Mouse (Mus musculus) forebrain, embryonic 13.5 days (tissue): ENCODE measurements at regions not wholly inside any gene's neighbourhood (a gene's known extent, or its start where the extent isn't known, plus 50 kb on each side); places are given as distances from the start of the nearest gene placed in this dataset.

Experiments
- ATAC-seq: fragments of 200-750 bp; cut with Nextera tagmentation; 2 replicates; pipeline ENCODE4 v1.8.0; 2017
- H3K27ac ChIP-seq: fragments of 300-500 bp; sonication (generic); 2 replicates; pipeline ENCODE4 v1.5.1; 2015; ENCODE audit warnings: inconsistent platforms, mild to moderate bottlenecking, moderate library complexity
- H3K27me3 ChIP-seq: fragments of 300-500 bp; sonication (generic); 2 replicates; pipeline ENCODE4 v1.6.1; 2015; ENCODE audit warnings: mild to moderate bottlenecking, inconsistent platforms
- H3K36me3 ChIP-seq: fragments of 300-500 bp; sonication (generic); 2 replicates; pipeline ENCODE4 v1.6.1; 2015; ENCODE audit warnings: mild to moderate bottlenecking, inconsistent platforms; ENCODE audit not compliant: poor library complexity, severe bottlenecking
- H3K4me1 ChIP-seq: fragments of 300-500 bp; sonication (generic); 2 replicates; pipeline ENCODE4 v1.6.1; 2015; ENCODE audit warnings: inconsistent platforms
- H3K4me2 ChIP-seq: fragments of 300-500 bp; sonication (generic); 2 replicates; pipeline ENCODE4 v1.6.1; 2015; ENCODE audit warnings: inconsistent platforms, mild to moderate bottlenecking, moderate library complexity
- H3K4me3 ChIP-seq: fragments of 300-500 bp; sonication (generic); 2 replicates; pipeline ENCODE4 v1.5.1; 2015; ENCODE audit warnings: mild to moderate bottlenecking, inconsistent platforms
- H3K9ac ChIP-seq: fragments of 300-500 bp; sonication (generic); 2 replicates; pipeline ENCODE4 v1.6.1; 2015; ENCODE audit warnings: mild to moderate bottlenecking, inconsistent platforms
- H3K9me3 ChIP-seq: fragments of 300-500 bp; sonication (generic); replicated peaks from 2 replicates; pipeline ENCODE4 v1.6.1; 2016; ENCODE audit warnings: inconsistent platforms
- WGBS: fragments of 180-500 bp; shearing (Covaris S2); methylation state at CpG from one replicate; pipeline ENCODE4 v1.1.7; 2015; 5-methylcytosine and 5-hydroxymethylcytosine counted together

DNA sequence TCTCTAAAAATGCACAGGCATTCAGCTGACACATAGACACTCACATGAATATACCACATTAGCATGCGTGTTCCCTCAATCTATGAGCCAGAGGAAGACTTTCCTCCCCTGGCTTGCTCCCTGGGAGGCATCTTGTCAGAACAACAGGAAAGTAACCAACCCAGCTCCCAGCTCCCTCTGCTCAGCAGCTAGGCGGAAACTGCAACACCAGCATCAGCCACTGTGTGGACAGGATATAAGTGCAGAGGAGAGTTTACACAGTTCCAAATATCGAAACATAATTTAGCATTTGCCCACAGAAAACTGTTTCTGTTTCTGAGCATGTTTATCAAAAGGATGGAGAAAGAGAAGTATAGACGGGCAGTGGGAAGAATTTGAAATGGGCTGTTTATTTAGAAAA, 148.3 kb upstream of the Usp24 start:
- Histone ChIP-seq H3K9ac (no peak overlapping the region), H3K36me3 (no peaks in the 10 kb centered on the region), H3K27ac (no peak overlapping the region), H3K4me3 (no peak overlapping the region), H3K9me3 (0 out of 2 replicates have a peak, but pooled peaks cover 3% of the 10 kb centered on the region), H3K4me2 (no peak overlapping the region), H3K27me3 (no peaks in the 10 kb centered on the region), H3K4me1 (no peaks in the 10 kb centered on the region)
- no peak for ATAC-seq
- WGBS: 83% methylated on average over 4 of the region's 4 CpGs

DNA sequence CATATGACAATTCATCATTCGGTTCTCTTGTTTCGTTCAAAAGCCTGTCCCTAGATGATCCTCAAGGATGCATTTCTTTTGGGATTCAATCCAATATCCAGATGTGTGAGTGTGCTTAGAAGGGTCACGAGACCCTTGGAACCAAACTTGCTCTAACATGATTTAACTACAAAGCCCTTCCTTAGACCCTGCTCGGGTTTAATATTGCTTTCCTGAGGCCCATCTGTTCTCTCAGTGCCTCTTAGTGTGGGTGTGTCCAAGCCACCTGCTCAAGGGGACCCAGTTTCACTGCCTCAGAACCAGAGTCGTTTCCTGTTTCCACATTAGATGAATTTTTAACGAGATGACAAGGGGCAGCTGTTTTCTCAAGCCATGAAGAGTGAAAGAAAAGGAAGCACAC, 147.3 kb upstream of the Usp24 start:
- 85% methylated on average over 6 of the region's 6 CpGs for WGBS

DNA sequence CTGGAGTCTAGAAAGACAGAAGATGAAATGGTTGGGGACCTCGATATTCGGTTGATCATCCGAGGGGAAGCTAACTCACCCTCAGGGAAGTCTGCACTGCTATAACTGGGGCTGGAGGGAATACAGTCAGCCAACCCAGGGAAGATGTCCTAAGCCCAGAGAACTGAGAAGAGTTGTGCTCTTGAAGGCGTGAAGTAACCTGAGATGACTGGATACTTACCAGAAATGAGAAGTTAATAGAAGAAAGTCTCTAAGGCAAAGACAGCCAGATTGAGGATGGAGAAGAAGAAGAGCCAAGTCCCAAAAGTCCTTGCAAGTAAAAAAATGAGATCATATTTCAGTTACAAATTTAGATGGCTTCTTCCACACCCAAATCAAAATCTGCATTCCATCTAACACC, 146.5 kb upstream of the Usp24 start:
- Histone ChIP-seq H3K4me2 (no peak overlapping the region), H3K4me3 (no peak overlapping the region), H3K27me3 (no peaks in the 10 kb centered on the region), H3K36me3 (no peaks in the 10 kb centered on the region), H3K9ac (no peak overlapping the region), H3K4me1 (no peaks in the 10 kb centered on the region), H3K27ac (no peak overlapping the region), H3K9me3 (0 out of 2 replicates have a peak, but pooled peaks cover 3% of the 10 kb centered on the region)
- ATAC-seq: no peak
- WGBS: 92% methylated on average over 4 of the region's 4 CpGs

More for the DNA sequence above, 147.3 kb upstream of the Usp24 start:
- no peaks in the 10 kb centered on the region for H3K27me3 ChIP-seq
- no peaks in the 10 kb centered on the region for H3K36me3 ChIP-seq
- no peak overlapping the region for H3K27ac ChIP-seq
- no peak for ATAC-seq
- no peak overlapping the region for H3K4me2 ChIP-seq
- H3K4me3 ChIP-seq: no peak overlapping the region
- no peak overlapping the region for H3K9ac ChIP-seq
- H3K4me1 ChIP-seq: no peaks in the 10 kb centered on the region
- H3K9me3 ChIP-seq: 0 out of 2 replicates have a peak, but pooled peaks cover 3% of the 10 kb centered on the region

DNA sequence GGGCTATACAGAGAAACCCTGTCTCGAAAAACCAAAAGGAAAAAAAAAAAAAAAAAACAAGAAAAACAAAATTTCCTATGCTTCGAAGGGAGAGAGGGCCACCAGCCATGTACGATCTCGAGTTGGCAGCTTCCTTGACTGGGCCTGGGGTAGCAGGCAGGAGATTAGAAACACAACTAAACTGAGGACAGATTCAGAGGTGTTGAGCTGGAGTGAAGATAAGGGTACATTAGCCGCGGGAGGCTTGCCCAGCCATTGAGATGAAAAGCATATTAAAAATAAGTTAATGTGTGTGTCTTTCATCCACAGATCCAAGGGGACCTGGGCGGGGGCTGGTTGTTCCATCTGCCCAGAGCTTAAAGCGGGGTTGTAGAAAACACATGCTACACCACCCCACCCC, 145.3 kb upstream of the Usp24 start:
- 85% methylated on average over 8 of the region's 8 CpGs for WGBS
- Histone ChIP-seq H3K9me3 (0 out of 2 replicates have a peak, but pooled peaks cover 3% of the 10 kb centered on the region), H3K4me2 (no peak overlapping the region), H3K27ac (no peak overlapping the region), H3K9ac (no peak overlapping the region), H3K4me3 (no peak overlapping the region), H3K27me3 (no peaks in the 10 kb centered on the region), H3K36me3 (no peaks in the 10 kb centered on the region), H3K4me1 (no peaks in the 10 kb centered on the region)
- ATAC-seq: no peak

DNA sequence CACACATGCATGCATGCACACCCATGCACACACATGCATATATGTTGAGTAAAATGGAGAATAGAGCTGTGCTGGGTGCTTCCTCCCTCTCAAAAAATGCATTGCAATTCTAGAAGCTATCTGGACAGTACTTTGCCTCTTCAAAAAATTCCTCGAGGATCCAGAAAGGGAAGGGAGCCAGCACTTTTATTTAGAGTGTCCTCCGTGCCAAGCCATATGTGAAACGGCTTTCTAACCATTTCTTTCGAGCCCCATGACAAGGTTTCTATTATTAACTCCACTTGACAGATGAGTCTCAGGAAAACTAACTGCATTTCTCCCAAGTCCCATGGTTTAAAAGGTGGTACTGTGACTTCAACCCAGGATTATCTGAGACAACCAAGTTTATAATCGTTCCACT, 140.7 kb upstream of the Usp24 start:
- Histone ChIP-seq H3K4me2 (no peak overlapping the region), H3K4me1 (no peaks in the 10 kb centered on the region), H3K4me3 (no peak overlapping the region), H3K27me3 (no peaks in the 10 kb centered on the region), H3K9me3 (no peaks in the 10 kb centered on the region), H3K36me3 (no peaks in the 10 kb centered on the region), H3K9ac (no peak overlapping the region), H3K27ac (no peak overlapping the region)
- 72% methylated on average over 5 of the region's 5 CpGs for WGBS
- no peak for ATAC-seq

DNA sequence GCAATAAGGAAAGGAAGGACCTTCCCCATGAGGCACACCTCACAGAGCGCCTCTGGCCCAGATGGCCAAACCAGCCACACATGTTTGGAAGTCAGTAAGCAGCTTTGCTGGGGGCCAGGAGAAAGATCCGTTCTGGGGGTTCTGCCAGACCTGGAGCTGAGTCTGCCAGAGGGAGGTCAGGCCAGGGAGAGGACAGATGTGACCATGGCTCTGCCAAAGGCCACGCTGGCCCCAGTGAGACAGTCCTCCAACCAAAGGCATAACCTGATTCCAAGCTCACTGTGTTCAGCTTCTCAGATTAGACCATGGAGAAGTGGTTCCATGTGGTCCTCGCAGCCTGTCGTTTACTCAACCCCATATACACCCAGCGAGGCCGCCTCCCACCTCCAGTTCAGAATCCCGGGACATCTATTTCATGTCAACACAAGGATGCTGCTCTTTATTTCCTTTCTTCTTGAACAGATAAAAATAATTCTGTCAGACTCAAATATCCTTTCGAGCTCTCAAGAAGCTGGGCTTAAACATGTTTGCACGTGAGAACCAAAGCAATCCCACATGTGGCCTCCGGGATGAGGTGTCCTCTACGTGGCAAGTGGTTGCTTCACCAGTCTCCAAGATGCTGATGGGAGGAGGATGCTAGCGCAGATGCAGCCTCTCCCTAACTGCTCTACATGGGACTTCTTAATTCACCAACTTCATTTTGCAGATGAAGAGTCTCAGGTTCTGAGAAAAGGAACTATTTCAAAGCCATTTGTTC, 130.1 kb upstream of the Usp24 start:
- H3K4me3 ChIP-seq: no peak overlapping the region
- H3K27ac ChIP-seq: no peak overlapping the region
- H3K9ac ChIP-seq: no peak overlapping the region
- H3K36me3 ChIP-seq: no peaks in the 10 kb centered on the region
- H3K9me3 ChIP-seq: no peaks in the 10 kb centered on the region
- no peak for ATAC-seq
- no peak overlapping the region for H3K4me2 ChIP-seq
- H3K4me1 ChIP-seq: no peaks in the 10 kb centered on the region
- no peaks in the 10 kb centered on the region for H3K27me3 ChIP-seq
- WGBS: 90% methylated on average over 13 of the region's 13 CpGs

DNA sequence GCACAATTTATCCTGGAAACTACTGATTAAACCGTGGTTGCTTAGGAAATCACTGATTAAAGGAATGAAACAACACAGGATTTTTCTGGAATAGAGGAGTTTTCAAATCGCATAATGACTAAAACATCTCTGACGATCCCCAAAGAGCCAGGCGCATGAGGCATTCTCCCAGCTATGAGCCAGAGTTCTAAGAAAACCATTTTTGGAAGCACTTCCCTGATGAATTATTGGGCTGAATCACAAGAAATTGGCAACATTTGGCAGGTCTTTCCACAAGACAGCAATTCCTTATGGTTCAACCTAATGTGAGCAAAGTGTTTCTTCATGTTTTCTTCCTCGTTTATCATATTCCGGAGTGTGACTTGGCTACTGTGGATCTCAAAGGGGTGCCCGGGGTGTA, 129.3 kb upstream of the Usp24 start:
- Histone ChIP-seq H3K9ac (no peak overlapping the region), H3K9me3 (no peaks in the 10 kb centered on the region), H3K4me1 (no peaks in the 10 kb centered on the region), H3K4me3 (no peak overlapping the region), H3K27ac (no peak overlapping the region), H3K4me2 (no peak overlapping the region), H3K36me3 (no peaks in the 10 kb centered on the region), H3K27me3 (no peaks in the 10 kb centered on the region)
- ATAC-seq: no peak
- WGBS: 92% methylated on average over 7 of the region's 7 CpGs

DNA sequence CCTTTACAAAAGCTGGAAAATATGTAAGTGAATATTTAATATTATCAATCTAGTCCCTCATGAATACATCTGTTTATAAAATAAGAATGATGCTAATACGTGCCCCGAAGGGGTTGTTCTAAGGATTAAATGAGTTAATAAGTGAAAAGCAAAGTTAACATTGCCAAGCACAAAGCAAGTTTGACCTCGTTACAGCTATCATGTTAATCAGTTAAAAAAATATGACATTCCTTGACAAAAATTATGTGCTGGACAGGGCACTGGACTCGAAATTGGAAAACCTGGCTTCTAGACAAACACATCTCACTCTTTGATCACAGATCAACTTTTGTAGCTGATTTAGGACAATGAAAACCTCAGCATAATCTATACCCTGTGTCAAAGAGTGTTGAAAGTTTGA, 125.8 kb upstream of the Usp24 start:
- WGBS: 78% methylated on average over 4 of the region's 4 CpGs
- Histone ChIP-seq H3K4me3 (no peak overlapping the region), H3K36me3 (no peaks in the 10 kb centered on the region), H3K27me3 (no peaks in the 10 kb centered on the region), H3K9ac (no peak overlapping the region), H3K9me3 (no peaks in the 10 kb centered on the region), H3K4me2 (no peak overlapping the region), H3K4me1 (no peaks in the 10 kb centered on the region), H3K27ac (no peak overlapping the region)
- no peak for ATAC-seq

DNA sequence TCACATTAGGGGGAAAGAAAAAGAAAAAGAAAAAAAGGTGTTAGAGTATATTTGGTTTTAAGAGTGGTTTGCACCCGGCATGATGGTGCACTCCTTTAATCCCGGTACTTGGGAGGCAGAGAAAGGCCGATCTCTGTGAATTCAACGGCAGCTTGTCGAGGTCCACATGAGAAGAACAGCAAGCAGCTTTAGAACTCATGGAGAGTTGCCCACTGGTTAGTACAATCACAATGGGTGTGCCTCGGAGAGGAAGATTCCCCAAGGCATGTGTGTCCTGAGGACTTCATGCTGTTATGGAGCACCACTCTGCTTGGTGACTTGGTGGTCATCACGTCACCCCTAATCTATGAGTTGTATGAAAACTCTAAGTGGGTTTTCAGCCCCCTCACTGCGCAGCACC, 124.7 kb upstream of the Usp24 start:
- Histone ChIP-seq H3K36me3 (no peaks in the 10 kb centered on the region), H3K4me3 (no peak overlapping the region), H3K4me2 (no peak overlapping the region), H3K27ac (no peak overlapping the region), H3K9me3 (no peaks in the 10 kb centered on the region), H3K27me3 (no peaks in the 10 kb centered on the region), H3K9ac (no peak overlapping the region), H3K4me1 (no peaks in the 10 kb centered on the region)
- WGBS: 90% methylated on average over 8 of the region's 8 CpGs
- ATAC-seq: no peak

DNA sequence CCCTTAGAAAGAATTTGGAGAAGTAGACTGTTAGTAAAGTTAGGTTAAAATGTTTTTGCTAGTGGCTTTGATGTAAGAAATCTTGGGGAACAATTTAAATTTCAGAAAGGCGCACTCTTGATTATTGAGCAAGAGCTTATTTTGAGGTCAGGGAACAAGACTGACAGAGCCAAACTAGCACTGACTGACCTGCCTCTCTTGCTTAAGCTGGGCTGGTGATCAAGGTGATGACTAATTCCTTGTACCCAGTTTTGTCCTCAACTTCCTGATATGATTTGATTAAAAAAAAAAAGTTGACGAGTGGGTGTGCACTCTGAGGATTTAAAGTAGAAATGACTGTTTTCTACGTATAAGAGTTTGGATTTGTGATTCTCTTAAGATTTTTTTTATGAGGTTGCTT, 124.2 kb upstream of the Usp24 start:
- WGBS: 96% methylated on average over 3 of the region's 3 CpGs

DNA sequence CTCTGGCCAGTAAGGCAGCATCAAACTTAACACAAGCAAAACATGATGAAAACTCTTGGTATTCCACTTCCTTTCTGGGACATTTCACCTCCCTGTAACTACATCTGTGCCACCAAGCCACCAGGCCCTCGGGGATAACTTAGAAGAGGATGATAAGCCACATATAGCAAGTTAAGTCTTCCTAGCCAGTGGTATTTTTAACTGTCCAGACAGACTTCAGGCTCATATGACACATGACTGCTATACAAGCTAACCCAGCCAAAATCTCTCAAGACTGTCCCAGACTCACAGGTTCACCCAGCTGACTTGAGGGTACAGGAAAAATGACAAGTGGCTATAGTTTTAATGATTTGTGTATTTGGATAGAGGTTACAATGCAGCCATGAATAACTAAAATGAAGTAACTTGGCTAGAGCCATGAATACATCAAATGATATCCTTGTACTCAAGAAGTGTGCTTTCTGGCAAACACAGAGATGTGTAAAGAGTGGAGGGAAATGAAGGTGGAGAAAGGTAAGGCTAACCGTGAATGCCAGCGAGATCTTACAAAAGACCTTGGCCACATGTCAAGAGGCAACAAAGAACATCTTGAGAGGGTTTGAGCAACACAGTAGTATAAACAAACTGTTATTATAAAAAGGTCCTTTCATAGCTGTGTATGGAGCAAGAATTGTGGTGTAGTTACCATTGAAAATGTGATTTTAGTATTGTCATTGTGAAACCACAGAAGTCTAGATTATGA, 122.6 kb upstream of the Usp24 start:
- no peak for ATAC-seq
- Histone ChIP-seq H3K4me3 (no peak overlapping the region), H3K27me3 (no peaks in the 10 kb centered on the region), H3K36me3 (no peaks in the 10 kb centered on the region), H3K27ac (no peak overlapping the region), H3K4me1 (no peaks in the 10 kb centered on the region), H3K9me3 (no peaks in the 10 kb centered on the region), H3K4me2 (no peak overlapping the region), H3K9ac (no peak overlapping the region)
- 69% methylated on average over 3 of the region's 3 CpGs for WGBS

More for the DNA sequence above, 124.2 kb upstream of the Usp24 start:
- Histone ChIP-seq H3K4me3 (no peak overlapping the region), H3K27ac (no peak overlapping the region), H3K36me3 (no peaks in the 10 kb centered on the region), H3K27me3 (no peaks in the 10 kb centered on the region), H3K4me1 (no peaks in the 10 kb centered on the region), H3K9ac (no peak overlapping the region), H3K4me2 (no peak overlapping the region), H3K9me3 (no peaks in the 10 kb centered on the region)
- ATAC-seq: no peak

DNA sequence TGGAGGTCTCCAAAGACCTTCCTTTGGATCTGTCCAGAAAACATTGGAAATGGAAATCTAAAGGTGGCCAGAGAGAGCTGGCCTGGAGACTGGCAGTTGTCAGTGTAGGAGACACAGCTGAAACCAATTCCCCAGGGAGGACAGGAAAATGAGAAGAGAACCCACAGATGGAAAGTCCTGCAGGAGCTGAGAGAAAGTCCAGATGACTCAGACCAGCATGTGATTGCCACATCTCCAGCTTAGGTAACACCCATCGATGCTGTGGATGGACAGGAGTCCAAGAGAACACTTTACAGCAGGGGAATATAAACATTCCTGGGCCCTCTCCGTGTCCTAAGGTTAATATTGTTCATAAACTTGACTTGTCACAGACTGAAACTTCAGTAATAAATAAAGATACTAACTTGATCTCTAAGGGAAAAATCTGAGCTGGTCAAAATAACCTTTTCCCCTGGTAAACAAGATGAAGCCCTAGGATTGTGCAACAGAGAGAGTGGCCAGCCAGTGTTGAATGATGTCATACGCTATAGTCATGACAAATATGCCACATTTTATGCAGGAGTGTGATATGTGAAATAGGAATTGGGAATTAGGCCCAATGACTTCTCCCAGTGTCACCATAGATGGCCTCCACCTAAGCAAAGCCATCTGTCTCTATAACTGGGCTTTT, 120.4 kb upstream of the Usp24 start:
- no peak overlapping the region for H3K4me2 ChIP-seq
- no peak overlapping the region for H3K27ac ChIP-seq
- no peak overlapping the region for H3K4me3 ChIP-seq
- no peak for ATAC-seq
- peaks cover 11% of the 10 kb centered on the region for H3K4me1 ChIP-seq
- WGBS: 85% methylated on average over 3 of the region's 3 CpGs
- H3K9ac ChIP-seq: no peak overlapping the region
- no peaks in the 10 kb centered on the region for H3K36me3 ChIP-seq
- no peaks in the 10 kb centered on the region for H3K27me3 ChIP-seq
- no peaks in the 10 kb centered on the region for H3K9me3 ChIP-seq
